Mouse (Mus musculus) midbrain, embryonic 16.5 days (tissue): ENCODE results near the gene Pam. TPM values are rescaled to one million over a fixed set of nuclear protein-coding genes. Genes with fewer than 3 reads are reported as not detected.
A peak's percentile ranks its signal among the peaks of the same experiment; 100 is the strongest.
"Not testable (repeated sequence)": the region's sequence is repeated elsewhere in the genome, so short reads cannot be mapped to it uniquely, and the experiment has no call there.

Experiments used
- ATAC-seq: fragments of 200-750 bp; cut with Nextera tagmentation; 2 replicates; pipeline ENCODE4 v1.8.0; 2017; ENCODE audit warnings: moderate TSS enrichment
- H3K27ac ChIP-seq: fragments of 300-500 bp; sonication (generic); 2 replicates; pipeline ENCODE4 v1.5.1; 2014; ENCODE audit warnings: mild to moderate bottlenecking, low read length, mixed read lengths
- H3K27me3 ChIP-seq: fragments of 300-500 bp; sonication (generic); 2 replicates; pipeline ENCODE4 v1.6.1; 2014; ENCODE audit warnings: low read depth, low read length, mixed read lengths; ENCODE audit not compliant: control insufficient read depth, insufficient read depth
- H3K36me3 ChIP-seq: fragments of 300-500 bp; sonication (generic); 2 replicates; pipeline ENCODE4 v1.6.1; 2014; ENCODE audit warnings: mild to moderate bottlenecking, low read length, moderate library complexity, mixed read lengths; ENCODE audit not compliant: control insufficient read depth, insufficient read depth
- H3K4me1 ChIP-seq: fragments of 300-500 bp; sonication (generic); 2 replicates; pipeline ENCODE4 v1.6.1; 2014; ENCODE audit warnings: mild to moderate bottlenecking, low read length, mixed read lengths; ENCODE audit not compliant: control insufficient read depth, insufficient read depth
- H3K4me2 ChIP-seq: fragments of 300-500 bp; sonication (generic); 2 replicates; pipeline ENCODE4 v1.6.1; 2014; ENCODE audit warnings: mild to moderate bottlenecking, low read length, mixed read lengths
- H3K4me3 ChIP-seq: fragments of 300-500 bp; sonication (generic); 2 replicates; pipeline ENCODE4 v1.5.1; 2014; ENCODE audit warnings: low read depth, mild to moderate bottlenecking, low read length, moderate library complexity, mixed read lengths
- H3K9ac ChIP-seq: fragments of 300-500 bp; sonication (generic); 2 replicates; pipeline ENCODE4 v1.6.1; 2014; ENCODE audit warnings: low read depth, low read length, mixed read lengths
- H3K9me3 ChIP-seq: fragments of 300-500 bp; sonication (generic); replicated peaks from 2 replicates; pipeline ENCODE4 v1.6.1; 2014; ENCODE audit warnings: mild to moderate bottlenecking, low read length, mixed read lengths; ENCODE audit not compliant: control insufficient read depth, poor library complexity, severe bottlenecking
- WGBS: fragments of 180-500 bp; shearing (Covaris S2); extraction: QIAGEN DNeasy Blood & Tissue Kit; methylation state at CpG from one replicate; pipeline ENCODE4 v1.1.7; 2014; 5-methylcytosine and 5-hydroxymethylcytosine counted together
- polyA plus RNA-seq: library from polyadenylated mRNA; unstranded; fragments of >200 nt; fragmentation: Nextera tagmentation; extraction: Ambion mirVana; gene quantifications from 2 replicates; pipeline ENCODE4 v1.2.1, GENCODE M21; 2015

Gene Pam
- polyA plus RNA-seq, 1 experiment from 2014 or later, result 35.6 TPM

DNA sequence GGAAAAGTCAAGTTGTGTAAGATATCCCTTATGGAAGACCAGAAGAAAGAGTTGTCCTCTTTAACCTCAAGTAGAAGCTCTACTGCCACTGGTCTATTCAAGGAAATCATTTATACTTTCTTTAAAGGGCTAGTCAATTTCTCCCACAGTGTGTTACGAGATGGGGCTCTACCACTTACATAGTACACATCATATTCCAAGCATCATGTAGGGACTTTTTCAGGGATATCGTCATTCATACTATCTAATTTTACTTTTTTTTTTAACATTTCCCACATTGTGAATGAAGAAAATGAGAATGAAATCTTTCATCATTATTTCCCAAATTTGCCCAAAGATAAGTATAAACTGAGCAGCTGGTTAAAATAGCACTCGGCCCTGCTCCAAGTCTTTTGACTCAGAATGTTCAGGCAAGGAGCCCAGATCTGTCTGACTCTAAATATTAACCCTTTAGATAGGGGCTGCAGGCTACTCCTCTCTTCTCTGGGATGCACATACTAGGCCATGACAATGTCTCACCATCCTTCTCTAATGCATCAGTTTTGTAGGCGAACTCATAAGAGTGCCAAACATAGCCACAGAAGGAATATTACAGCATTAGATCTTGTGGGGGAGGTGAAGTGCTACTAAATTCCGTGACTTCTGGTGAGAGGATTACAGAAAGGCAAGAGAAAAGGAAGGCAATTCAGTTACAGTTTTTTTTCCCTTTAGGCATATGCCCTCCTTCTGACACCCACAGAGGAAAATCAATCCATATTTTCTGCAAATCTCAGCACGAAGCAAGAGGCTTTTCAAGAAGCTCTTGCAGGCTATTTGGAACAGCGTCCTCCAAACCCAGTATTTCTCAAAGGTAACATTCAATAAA lies 92.7 kb downstream of the Pam start:
- Histone ChIP-seq H3K27me3 (no peaks in the 10 kb centered on the region), H3K4me3 (no peak overlapping the region), H3K9me3 (no peaks in the 10 kb centered on the region), H3K4me2 (no peak overlapping the region), H3K4me1 (peaks cover 10% of the 10 kb centered on the region), H3K9ac (no peak overlapping the region), H3K36me3 (no peaks in the 10 kb centered on the region), H3K27ac (peak overlapping the region; percentile 58; the same call in 1 of the 2 replicates)
- WGBS, result 48% methylated on average over 7 of the region's 7 CpGs
- peak; percentile 71; the same call in 1 of the 2 replicates for ATAC-seq

DNA sequence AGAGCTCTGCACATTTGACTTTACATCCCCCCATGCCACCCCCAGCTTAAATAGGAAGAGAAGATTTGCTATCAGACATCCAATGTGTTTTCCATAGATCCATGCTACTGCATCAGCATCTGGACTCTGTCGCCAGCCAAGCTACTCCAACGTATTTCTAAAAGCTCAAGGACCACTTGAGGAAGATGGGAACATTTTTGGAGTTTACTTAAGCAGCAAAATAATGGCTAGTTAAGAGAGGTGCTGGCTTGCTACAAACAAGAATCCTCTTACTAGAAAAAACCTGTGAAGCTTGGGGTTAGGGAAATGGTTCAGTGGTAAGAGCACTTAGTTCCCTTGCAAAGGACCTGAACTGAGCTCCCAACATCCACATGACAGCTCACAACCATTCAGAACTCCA lies 96.0 kb downstream of the Pam start:
- no peak for ATAC-seq
- Histone ChIP-seq H3K4me2 (no peak overlapping the region), H3K36me3 (no peaks in the 10 kb centered on the region), H3K9ac (no peak overlapping the region), H3K4me3 (no peak overlapping the region), H3K4me1 (peaks cover 8% of the 10 kb centered on the region), H3K9me3 (no peaks in the 10 kb centered on the region), H3K27me3 (no peaks in the 10 kb centered on the region), H3K27ac (no peak overlapping the region)
- WGBS, result 94% methylated on average over 2 of the region's 2 CpGs

DNA sequence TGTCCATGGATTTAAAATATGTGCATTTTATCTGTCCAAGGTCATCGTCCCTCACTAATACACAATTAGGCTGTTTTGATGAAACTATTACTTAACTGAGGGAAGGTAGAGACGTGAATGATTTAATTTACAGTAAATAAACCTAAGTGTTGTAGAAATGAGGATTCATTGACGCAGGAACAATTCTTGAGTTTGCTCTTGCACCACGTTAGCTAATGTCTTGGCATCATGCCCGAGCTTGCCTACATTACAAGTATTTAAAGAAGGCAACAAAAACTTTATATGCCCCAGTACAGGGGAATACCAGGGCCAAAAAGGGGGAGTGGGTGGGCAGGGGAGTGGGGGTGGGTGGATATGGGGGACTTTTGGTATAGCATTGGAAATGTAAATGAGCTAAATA lies 96.5 kb downstream of the Pam start:
- not testable (repeated sequence) for H3K9me3 ChIP-seq, H3K36me3 ChIP-seq, H3K9ac ChIP-seq, H3K4me2 ChIP-seq, H3K4me3 ChIP-seq, H3K27me3 ChIP-seq, H3K4me1 ChIP-seq, ATAC-seq, H3K27ac ChIP-seq
- 80% methylated on average over 5 of the region's 5 CpGs for WGBS

DNA sequence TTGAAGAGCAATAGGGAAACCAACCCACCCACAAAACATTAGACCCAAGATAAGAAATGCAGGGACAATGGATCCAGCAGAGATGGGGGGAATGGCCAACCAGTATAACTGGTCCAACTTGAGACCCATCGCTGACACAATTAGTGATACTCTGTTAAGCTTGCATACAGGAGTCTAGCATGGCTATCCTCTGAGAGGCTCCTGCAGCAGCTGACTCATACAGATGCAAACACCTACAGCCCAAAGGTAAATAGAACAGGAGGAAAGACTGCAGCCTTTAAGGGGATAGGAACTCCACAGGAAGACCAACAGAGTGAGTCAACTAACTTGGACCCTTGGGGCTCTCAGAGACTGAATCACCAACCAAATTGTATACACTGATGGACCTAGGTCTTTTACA lies 98.4 kb downstream of the Pam start:
- WGBS, result 94% methylated on average over 1 of the region's 1 CpGs
- Histone ChIP-seq H3K9me3 (no peaks in the 10 kb centered on the region), H3K4me3 (no peak overlapping the region), H3K27me3 (no peaks in the 10 kb centered on the region), H3K4me2 (no peak overlapping the region), H3K4me1 (no peaks in the 10 kb centered on the region), H3K36me3 (no peaks in the 10 kb centered on the region), H3K9ac (no peak overlapping the region), H3K27ac (no peak overlapping the region)
- ATAC-seq, result no peak

DNA sequence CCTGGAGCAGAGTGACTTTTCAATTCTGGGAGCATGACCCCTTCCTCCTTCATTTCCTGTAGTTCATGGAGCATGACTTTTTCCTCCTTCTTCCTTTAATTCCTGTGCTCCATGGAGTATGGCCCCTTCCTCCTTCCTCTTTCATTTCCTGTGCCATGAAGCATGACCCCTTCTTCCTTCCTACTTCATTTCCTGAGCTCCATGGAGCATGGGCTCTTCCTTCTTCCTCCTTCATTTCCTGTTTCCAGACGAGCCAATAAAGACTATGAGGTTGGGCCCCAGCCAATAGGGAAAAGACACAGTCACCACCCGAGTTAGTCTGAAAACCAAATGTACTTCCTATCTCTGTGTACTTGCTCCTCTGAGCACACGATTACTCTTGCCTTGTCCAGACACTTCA lies 103.5 kb downstream of the Pam start:
- 80% methylated on average over 3 of the region's 3 CpGs for WGBS
- Histone ChIP-seq H3K27ac (no peak overlapping the region), H3K4me3 (no peak overlapping the region), H3K4me2 (no peak overlapping the region), H3K9ac (no peak overlapping the region), H3K9me3 (no peaks in the 10 kb centered on the region), H3K4me1 (no peaks in the 10 kb centered on the region; the same call in 1 of the 2 replicates), H3K36me3 (no peaks in the 10 kb centered on the region), H3K27me3 (no peaks in the 10 kb centered on the region)
- no peak for ATAC-seq

DNA sequence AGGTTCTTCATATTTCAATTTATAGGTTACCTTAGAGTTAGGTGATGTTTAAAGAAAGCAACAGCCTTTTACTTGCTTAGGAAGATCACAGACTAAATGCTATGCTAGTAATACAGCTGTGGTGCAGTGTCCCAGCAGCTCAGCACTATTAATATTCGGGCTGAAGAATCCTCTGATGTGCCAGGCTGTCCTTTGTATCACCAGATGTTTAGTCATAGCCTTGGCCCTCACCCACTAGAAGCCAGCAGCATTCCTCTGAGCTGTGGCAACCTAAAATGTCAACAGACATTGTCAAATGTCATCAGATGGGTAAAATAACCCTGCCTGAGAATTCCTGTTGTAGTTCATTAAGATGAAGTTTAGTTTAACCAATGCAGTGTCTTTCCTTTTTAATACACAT lies 112.3 kb downstream of the Pam start:
- no peaks in the 10 kb centered on the region; the same call in 1 of the 2 replicates for H3K4me1 ChIP-seq
- H3K9me3 ChIP-seq, result no peaks in the 10 kb centered on the region
- no peak overlapping the region for H3K4me2 ChIP-seq
- H3K27ac ChIP-seq, result no peak overlapping the region
- no peak overlapping the region for H3K4me3 ChIP-seq
- ATAC-seq, result no peak
- H3K36me3 ChIP-seq, result no peaks in the 10 kb centered on the region
- H3K9ac ChIP-seq, result no peak overlapping the region
- WGBS, result 77% methylated on average over 1 of the region's 1 CpGs
- no peaks in the 10 kb centered on the region for H3K27me3 ChIP-seq

DNA sequence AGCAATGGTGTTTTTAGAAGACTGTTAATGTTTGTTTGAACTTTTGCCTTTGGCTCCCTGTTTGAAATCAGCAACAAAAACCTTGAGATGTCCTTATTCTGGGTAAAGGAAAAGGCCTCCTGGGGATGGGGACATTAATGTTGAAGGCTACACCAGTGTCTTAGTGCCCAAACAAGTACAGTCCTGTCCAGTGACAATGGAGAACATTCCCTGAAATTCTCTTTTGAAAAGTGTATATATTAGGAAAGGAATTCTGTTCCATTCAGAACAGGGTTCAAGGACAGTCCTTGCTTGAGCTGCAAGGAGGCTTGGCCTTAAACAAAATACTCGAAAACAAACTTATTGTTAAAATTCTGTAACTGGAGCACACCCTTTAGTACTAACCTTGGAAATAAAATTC lies 116.0 kb downstream of the Pam start:
- H3K9ac ChIP-seq, result no peak overlapping the region
- no peaks in the 10 kb centered on the region for H3K9me3 ChIP-seq
- H3K4me1 ChIP-seq, result peaks cover 16% of the 10 kb centered on the region
- no peaks in the 10 kb centered on the region for H3K27me3 ChIP-seq
- no peak overlapping the region for H3K4me2 ChIP-seq
- H3K27ac ChIP-seq, result no peak overlapping the region
- H3K4me3 ChIP-seq, result no peak overlapping the region
- H3K36me3 ChIP-seq, result no peaks in the 10 kb centered on the region
- 93% methylated on average over 1 of the region's 1 CpGs for WGBS
- no peak for ATAC-seq

DNA sequence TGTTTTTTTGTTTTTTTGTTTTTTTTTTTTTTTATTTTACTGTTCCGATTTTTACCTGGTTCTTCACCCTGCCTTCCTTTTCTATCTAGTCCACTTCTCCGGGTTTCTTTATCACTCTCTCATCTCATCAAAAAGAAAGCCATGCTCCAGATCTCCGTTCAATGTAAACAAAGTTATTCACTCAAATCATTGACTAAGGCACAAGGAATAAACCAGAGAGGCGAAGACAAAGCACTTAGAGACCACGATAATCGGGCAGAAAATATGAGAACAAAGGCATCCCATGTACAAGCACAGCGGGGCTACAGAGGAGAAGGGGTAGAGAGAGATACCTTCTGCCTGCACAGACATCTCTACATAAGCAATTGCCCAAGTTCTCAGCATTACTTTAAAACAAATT lies 117.9 kb downstream of the Pam start:
- no peak for ATAC-seq
- H3K4me2 ChIP-seq, result peak overlapping the region; percentile 59
- no peaks in the 10 kb centered on the region for H3K9me3 ChIP-seq
- H3K9ac ChIP-seq, result peak overlapping the region; percentile 81
- H3K36me3 ChIP-seq, result no peaks in the 10 kb centered on the region
- H3K4me1 ChIP-seq, result peaks cover 16% of the 10 kb centered on the region
- H3K4me3 ChIP-seq, result peak overlapping the region; percentile 67
- WGBS, result 4% methylated on average over 7 of the region's 7 CpGs
- no peaks in the 10 kb centered on the region for H3K27me3 ChIP-seq
- H3K27ac ChIP-seq, result peak overlapping the region; percentile 94

DNA sequence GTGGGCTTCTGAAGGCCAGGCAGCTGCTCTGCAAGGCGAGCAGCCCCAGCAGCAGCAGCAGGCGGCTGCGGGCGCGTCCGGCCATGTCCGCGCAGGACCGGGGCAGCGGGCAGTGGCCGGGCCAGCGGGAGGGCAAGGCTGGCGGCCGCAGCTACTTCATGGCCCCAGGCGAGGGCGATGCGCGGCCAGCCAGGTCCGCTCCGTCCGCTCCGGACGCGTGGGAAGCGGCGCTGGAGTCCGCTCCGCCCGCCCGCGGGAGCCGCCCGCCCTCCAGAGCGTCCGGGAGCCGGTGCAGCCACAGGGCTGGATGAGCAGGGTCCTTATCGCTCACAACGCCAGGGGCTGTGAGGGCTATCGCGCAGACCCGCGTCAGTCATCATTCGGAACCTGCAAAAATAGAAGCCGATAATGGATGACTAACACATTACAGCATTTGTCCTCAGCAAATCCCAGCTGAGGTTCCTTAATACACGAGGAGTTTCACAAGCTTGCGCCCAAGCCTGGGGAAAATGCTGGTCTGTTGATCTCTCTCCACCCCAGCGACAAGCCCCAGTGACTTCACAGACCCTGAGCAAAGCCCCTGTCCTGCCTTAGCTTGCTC lies 118.5 kb downstream of the Pam start:
- under 1% methylated on average over 47 of the region's 47 CpGs for WGBS
- Histone ChIP-seq H3K27me3 (no peaks in the 10 kb centered on the region), H3K9me3 (no peaks in the 10 kb centered on the region), H3K4me3 (peak overlapping the region; percentile 67), H3K4me1 (peaks cover 16% of the 10 kb centered on the region), H3K36me3 (no peaks in the 10 kb centered on the region), H3K27ac (peak overlapping the region; percentile 94), H3K9ac (peak overlapping the region; percentile 81), H3K4me2 (peak overlapping the region; percentile 59)
- ATAC-seq, result peak; percentile 92
